Mouse (Mus musculus): ENCODE measurements around the gene Afg1l.

The Afg1l gene

GRCm38 (mm10) chr10:42270277-42271083, 207.9 kb downstream of the Afg1l start:
- no peak for DNase-seq (ENCODE audit: low read depth, low spot score)

GRCm38 (mm10) chr10:42269281-42270025, 208.9 kb downstream of the Afg1l start:
- no peak for DNase-seq (ENCODE audit: low read depth, low spot score)

GRCm38 (mm10) chr10:42267811-42268545, 210.4 kb downstream of the Afg1l start:
- no peak for DNase-seq (ENCODE audit: low read depth, low spot score)

- no peak for DNase-seq (ENCODE audit: low read depth, low spot score)
Observed at GRCm38 (mm10) chr10:42265021-42265689, 213.2 kb downstream of the Afg1l start.

GRCm38 (mm10) chr10:42264195-42264594, 214.2 kb downstream of the Afg1l start:
- DNase-seq (ENCODE audit: low read depth, low spot score), result no peak

- DNase-seq (ENCODE audit: low read depth, low spot score), result no peak
Observed at GRCm38 (mm10) chr10:42263701-42264100, 214.7 kb downstream of the Afg1l start.
